Mouse (Mus musculus) testis, adult 2 months (tissue): Measurements from ENCODE around the gene Sdccag8.

Source experiments
- CTCF ChIP-seq: fragments of 200-500 bp; IDR thresholded peaks from 2 replicates; pipeline ENCODE4 v1.5.1; 2012; ENCODE audit warnings: low read depth, mild to moderate bottlenecking, inconsistent platforms, low read length, moderate library complexity; ENCODE audit not compliant: control insufficient read depth, insufficient read depth, insufficient replicate concordance
- POLR2A ChIP-seq: fragments of 200-500 bp; IDR thresholded peaks from 2 replicates; pipeline ENCODE4 v1.6.1; 2012; ENCODE audit warnings: low read depth, mild to moderate bottlenecking, inconsistent platforms, low read length, moderate library complexity; ENCODE audit not compliant: control insufficient read depth

- TF ChIP-seq CTCF, result no peak
- no peak for TF ChIP-seq POLR2A
Measured at GRCm38 (mm10) chr1:176980140-176980539, 165.7 kb downstream of the Sdccag8 start.
